Mouse (Mus musculus) brain, embryonic 14.5 days (tissue): ENCODE data around the gene Mbd3l1. TPM values are rescaled to one million over a fixed set of nuclear protein-coding genes. Genes with fewer than 3 reads are reported as not detected.

ENCODE experiments used
- DNase-seq: peaks from one replicate; pipeline ENCODE4 v3.0.0-alpha.2; 2011; ENCODE audit warnings: low read depth
- CTCF ChIP-seq: fragments of 200-500 bp; IDR thresholded peaks from 2 replicates; pipeline ENCODE4 v1.5.1; 2012; ENCODE audit warnings: inconsistent platforms, mild to moderate bottlenecking, moderate library complexity, borderline replicate concordance; ENCODE audit not compliant: insufficient read depth, insufficient read length; ENCODE audit errors: extremely low read depth
- POLR2A ChIP-seq: fragments of 200-500 bp; IDR thresholded peaks from 2 replicates; pipeline ENCODE4 v1.6.1; 2012; ENCODE audit warnings: mild to moderate bottlenecking, inconsistent platforms, borderline replicate concordance; ENCODE audit not compliant: poor library complexity, insufficient read depth, insufficient read length, severe bottlenecking; ENCODE audit errors: extremely low read depth
- polyA plus RNA-seq: library from polyadenylated mRNA; depleted of rRNA; stranded (reverse); fragments of >200 nt; gene quantifications from 2 replicates; pipeline ENCODE4 v1.2.3, GENCODE M21; 2012; rRNA removed

Mbd3l1 gene
- polyA plus RNA-seq = not detected in 2 replicates

GRCm38 (mm10) chr9:18478168-18478567 lies at the start of gene Mbd3l1, which contains the start of gene Zfp558:
Gene Mbd3l1, plus strand, starts transcription at chr9:18478359.
Gene Zfp558, minus strand, starts transcription at chr9:18478268.
- DNase-seq = no peak
- no peak for TF ChIP-seq POLR2A
- TF ChIP-seq CTCF = no peak

GRCm38 (mm10) chr9:18430354-18430753 lies 47.8 kb upstream of the Mbd3l1 start, which contains the start of gene Mbd3l2:
Gene Mbd3l2, plus strand, starts transcription at chr9:18430654.
- no peak for DNase-seq
- TF ChIP-seq CTCF (no peak), POLR2A (no peak)

GRCm38 (mm10) chr9:18431687-18432086 lies 46.5 kb upstream of the Mbd3l1 start:
- no peak for TF ChIP-seq POLR2A
- DNase-seq = peak; percentile 56

GRCm38 (mm10) chr9:18456520-18456919 lies 21.6 kb upstream of the Mbd3l1 start:
- no peak for DNase-seq
- no peak for TF ChIP-seq POLR2A
- TF ChIP-seq CTCF = no peak

- TF ChIP-seq POLR2A = no peak
- no peak for TF ChIP-seq CTCF
- peak; percentile 48 for DNase-seq
These were observed 10.8 kb upstream of the Mbd3l1 start for GRCm38 (mm10) chr9:18467350-18467749.

- DNase-seq = no peak
- TF ChIP-seq CTCF (no peak), POLR2A (no peak)
These were observed 10.2 kb upstream of the Mbd3l1 start for GRCm38 (mm10) chr9:18468005-18468404.

GRCm38 (mm10) chr9:18473324-18474128 lies 4.6 kb upstream of the Mbd3l1 start:
- DNase-seq = peak; percentile 95
- no peak for TF ChIP-seq CTCF
- peak; percentile 75; the same call in 1 of the 2 replicates for TF ChIP-seq POLR2A

- TF ChIP-seq POLR2A (no peak), CTCF (peak; percentile 14; the same call in 1 of the 2 replicates)
- peak; percentile 9 for DNase-seq
These were observed 29.9 kb downstream of the Mbd3l1 start for GRCm38 (mm10) chr9:18508098-18508497.

Other genes with a start within 250 kb of the Mbd3l1 start
- gene Chordc1, start 186.2 kb upstream of the Mbd3l1 start, polyA plus RNA-seq = 54.3 and 56.9 TPM in 2 replicates
- gene Naalad2, start 75.4 kb upstream of the Mbd3l1 start, polyA plus RNA-seq = 1.3 and 1.5 TPM in 2 replicates
- not detected in 2 replicates for gene Ubtfl1, start 73.9 kb upstream of the Mbd3l1 start, polyA plus RNA-seq
- not detected in 2 replicates for gene Mbd3l2, start 47.7 kb upstream of the Mbd3l1 start, polyA plus RNA-seq
- 27.9 and 32.1 TPM in 2 replicates for gene Zfp558, start 91 bp upstream of the Mbd3l1 start, polyA plus RNA-seq
- not detected in 2 replicates for gene Muc16, start 196.2 kb downstream of the Mbd3l1 start, polyA plus RNA-seq